Mouse (Mus musculus) lung, postnatal 0 days (tissue): ENCODE data around the gene Apol9b.
A peak's percentile ranks its signal among the peaks of the same experiment; 100 is the strongest.

Experiments used
- CTCF ChIP-seq: IDR thresholded peaks from 2 replicates; pipeline ENCODE4 v1.5.1; 2016; ENCODE audit warnings: antibody characterized with exemption, mild to moderate bottlenecking
- EP300 ChIP-seq: IDR thresholded peaks from 2 replicates; pipeline ENCODE4 v1.6.1; 2016; ENCODE audit warnings: antibody characterized with exemption, mild to moderate bottlenecking, control low read depth

DNA sequence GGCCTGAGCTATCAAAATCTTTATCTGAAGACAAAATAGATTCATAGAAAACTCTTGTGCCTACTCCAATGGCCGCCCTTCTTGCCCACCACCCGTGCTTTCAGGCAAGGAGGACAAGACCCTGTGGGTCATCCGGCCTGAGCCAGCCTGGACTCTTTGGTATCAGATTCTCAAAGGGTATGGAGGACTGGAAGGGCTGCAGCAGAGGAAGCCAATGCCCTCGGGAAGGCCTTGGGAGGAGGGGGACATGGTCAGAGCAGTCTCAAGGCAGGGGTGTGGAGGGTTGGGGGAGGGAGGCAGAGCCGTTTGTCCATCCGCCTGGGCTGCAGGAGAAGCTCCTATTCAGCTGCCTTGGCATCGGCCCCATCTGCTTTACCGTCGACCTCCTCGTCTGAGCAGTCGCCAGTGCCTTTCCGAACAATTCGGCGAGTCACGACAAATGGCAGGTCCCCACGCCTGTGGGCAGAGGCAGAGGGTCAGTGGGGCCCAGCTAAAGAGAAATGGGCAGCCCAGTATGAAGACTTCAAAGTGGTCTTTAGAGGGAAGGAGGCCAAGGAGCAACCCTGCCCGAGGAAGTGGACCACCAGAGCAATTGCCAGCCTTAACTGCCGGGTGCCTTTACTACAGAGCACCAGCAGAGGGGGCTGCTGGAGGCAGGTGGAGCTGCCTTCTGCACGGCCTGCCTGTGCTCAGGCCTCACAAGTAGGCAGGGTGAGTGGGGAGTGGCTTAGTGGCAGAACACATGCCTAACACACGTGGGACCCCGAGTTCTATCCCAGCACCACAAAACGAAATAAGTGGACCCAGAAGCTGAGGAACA is 32.9 kb downstream of the Apol9b start:
- peak; percentile 75 for TF ChIP-seq CTCF
- no peak for TF ChIP-seq EP300
